Mouse (Mus musculus): ENCODE results near the gene Hoxc6.

Hoxc6 gene

DNA sequence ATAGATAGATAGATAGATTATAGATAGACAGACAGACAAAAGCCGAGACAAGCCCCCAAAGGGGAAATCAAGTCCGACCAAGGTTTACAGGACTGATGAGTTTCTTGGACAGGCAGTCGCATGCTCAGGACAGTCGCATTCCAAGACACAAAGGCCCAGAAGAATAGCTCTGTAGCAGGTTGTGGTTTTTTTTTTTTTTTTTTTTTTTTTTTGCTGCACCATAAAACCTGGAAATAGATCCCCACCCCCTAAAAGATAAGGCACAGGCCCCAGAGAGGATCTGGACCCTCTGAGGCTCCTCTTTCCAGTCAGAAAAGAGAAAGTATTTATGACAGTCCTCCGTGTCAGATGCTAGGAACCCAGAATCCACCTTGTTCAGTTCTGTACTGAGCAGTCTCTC lies 10.0 kb upstream of the Hoxc6 start:
- DNase-seq (ENCODE audit: low read depth, low spot score) = no peak

GRCm38 (mm10) chr15:102990461-102991397 lies 7.3 kb upstream of the Hoxc6 start, which contains the start of gene Hoxc8:
Hoxc8 (plus strand) TSS chr15:102990607.
- DNase-seq (ENCODE audit: low read depth, low spot score) = no peak

DNA sequence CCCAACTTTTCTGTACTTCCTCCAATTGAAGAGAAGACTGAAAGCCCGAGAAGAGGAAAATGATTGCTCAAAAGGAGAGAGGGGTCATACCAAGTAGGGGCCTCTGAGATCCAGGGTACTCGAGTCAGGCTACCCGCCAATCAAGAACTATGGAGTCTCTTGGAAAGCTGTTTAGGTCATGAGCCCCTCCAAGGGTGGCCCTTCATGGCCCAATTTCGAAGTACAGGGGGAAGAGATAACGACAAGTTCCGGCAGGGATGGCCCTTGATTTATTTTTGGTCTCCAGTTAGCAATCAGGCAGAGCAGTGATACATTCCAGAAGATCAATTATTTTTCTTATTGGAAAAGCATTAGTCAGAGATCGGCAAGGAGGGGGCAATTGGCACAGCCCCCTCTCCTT lies 6.3 kb upstream of the Hoxc6 start:
- DNase-seq (ENCODE audit: low read depth, low spot score) = no peak

GRCm38 (mm10) chr15:102992206-102992605 lies 5.9 kb upstream of the Hoxc6 start:
- no peak for DNase-seq (ENCODE audit: low read depth, low spot score)

DNA sequence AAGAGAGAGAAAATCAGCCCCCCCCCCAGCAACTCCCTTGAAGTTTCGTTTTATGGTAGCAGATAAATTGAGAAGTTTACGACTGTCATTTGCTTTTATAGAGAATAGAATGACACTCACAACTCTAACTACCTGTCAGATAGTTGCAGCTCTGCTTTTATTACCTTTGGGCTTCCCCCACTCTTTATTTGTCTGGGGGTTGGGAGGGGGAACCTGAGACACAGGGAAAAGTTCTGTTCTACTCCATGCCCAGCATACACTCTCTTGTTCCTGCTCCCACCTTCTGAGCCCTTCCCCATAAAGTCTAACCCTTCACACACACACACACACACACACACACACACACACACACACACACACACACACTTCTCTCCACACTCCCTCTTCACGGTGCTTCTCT lies 5.2 kb upstream of the Hoxc6 start:
- DNase-seq (ENCODE audit: low read depth, low spot score) = no peak

GRCm38 (mm10) chr15:102996548-102996947 lies 1.5 kb upstream of the Hoxc6 start:
- no peak for DNase-seq (ENCODE audit: low read depth, low spot score)

DNA sequence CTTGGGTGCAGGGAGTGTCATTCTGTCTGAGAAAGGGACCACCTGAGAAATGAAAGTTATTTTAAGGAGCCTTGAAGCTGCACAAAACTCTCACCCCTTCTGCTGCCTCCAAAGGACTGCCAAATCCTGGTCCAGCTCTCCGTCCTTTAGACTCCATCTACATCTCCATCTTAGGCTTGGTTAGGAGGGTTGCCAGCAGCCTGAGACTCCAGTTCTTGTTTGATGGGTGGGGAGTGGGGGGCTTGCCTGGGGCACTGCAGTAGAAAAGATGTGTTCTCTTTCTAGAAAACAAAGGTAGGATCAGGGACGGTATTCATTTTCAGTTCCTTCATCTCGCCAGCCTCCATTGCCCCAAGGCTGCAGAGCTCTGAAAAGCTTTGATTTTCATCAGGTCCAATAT lies 626 bp upstream of the Hoxc6 start:
- DNase-seq (ENCODE audit: low read depth, low spot score) = no peak

DNA sequence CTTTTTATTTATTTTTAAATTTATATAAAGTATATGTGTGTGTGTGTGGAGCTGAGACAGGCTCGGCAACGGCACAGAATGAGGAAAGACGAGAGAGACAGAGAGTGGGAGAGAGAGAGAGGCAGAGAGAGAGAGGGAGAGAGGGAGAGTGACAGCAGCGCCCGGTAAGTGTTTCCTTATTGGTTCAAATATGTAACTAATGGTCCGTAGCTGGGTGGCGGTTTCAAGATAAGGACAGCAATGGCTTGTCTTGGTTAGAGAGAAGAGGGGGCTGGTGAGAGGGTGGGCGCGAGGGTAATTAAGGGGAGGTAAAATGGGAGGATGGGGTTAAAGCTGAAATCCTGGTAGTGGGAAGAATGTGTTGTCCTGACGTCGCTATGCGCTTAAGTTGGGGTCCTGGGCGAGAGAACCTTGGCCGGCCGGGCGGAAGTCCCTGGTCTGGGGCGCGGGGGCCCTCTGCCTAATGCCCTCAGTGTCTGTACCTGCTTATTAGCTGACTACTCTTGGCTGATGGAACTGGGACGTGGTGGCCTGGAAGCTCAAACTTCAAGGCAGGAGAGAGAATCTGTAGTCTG lies 638 bp downstream of the Hoxc6 start:
- DNase-seq (ENCODE audit: low read depth, low spot score) = no peak

DNA sequence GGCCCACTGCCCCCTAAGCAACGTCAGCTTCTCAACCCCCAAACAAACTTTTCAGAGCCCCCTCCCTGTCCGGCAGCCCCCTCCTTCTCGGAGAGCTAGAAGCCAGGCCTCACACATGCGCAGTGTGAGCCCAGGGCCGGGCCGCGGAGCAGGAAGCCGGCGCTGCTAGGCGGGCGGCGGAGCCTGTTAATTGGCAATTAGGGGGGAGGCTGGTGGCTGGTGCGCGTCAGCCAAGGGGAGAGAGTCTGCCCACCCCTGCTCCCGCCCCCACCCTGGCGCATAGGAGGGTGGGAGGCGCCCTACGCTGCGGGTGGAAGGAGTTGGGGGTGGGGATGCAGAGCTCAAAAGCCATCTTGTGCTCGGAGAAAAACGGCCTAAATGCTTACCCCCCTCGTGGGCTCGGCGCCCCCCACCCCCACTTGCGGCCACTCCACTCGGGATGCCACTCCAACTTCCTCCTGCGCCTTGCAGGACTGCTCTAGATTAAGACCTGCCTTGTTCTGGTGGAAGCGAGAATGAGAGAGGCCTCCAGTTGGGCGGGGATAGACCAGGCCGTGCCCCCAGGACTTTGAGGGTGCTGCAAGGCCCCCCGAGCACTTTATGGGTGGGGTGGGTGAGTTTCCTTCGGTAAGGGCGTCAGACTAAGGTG lies 1.2 kb downstream of the Hoxc6 start:
- no peak for DNase-seq (ENCODE audit: low read depth, low spot score)

DNA sequence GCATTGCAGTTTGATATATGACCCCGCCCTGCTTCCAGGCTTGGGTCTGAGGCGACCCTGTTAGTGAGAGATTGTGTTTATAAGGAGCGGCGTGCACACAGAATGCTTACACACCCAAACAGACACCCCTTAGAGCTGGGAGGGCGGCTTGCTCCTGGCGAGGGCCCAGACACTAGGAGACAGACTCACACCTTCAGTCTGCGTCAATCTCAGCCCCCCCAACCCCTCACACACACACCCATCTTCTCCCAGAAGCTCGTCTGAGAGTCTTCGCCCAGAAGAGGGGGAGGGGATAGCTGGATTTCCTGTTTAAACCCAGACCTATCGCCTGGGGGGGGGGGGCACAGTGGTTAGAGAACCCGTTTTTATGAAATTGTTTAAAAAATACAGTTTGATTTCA lies 1.9 kb downstream of the Hoxc6 start:
- no peak for DNase-seq (ENCODE audit: low read depth, low spot score)

GRCm38 (mm10) chr15:103000501-103000901 lies 2.4 kb downstream of the Hoxc6 start:
- no peak for DNase-seq (ENCODE audit: low read depth, low spot score)

DNA sequence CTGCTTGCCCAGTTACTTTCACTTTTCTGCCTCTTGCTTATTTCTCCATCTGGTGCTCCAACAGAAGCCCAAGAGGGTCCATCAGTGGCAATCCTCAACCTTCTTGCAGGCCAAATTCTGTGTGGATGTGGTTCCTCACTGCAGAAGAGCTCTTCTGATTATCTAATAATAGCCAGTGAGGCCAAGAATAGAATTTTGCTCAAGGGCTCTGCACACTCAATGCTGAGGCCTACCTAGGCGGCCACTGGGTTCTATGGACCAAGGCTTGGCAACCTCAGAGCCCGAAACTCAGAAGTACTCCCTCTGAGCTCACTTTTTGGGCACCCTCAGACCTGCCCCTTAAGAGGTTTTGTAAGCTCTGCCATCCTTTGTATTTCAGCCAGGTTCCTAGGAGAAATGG lies 3.3 kb downstream of the Hoxc6 start:
- DNase-seq (ENCODE audit: low read depth, low spot score) = no peak

- DNase-seq (ENCODE audit: low read depth, low spot score) = no peak
Observed at GRCm38 (mm10) chr15:103002156-103002555, 4.1 kb downstream of the Hoxc6 start.

GRCm38 (mm10) chr15:103002821-103003448 lies 4.9 kb downstream of the Hoxc6 start:
- no peak for DNase-seq (ENCODE audit: low read depth, low spot score)

- no peak for DNase-seq (ENCODE audit: low read depth, low spot score)
Observed at GRCm38 (mm10) chr15:103005308-103005707, 7.3 kb downstream of the Hoxc6 start.

GRCm38 (mm10) chr15:103005797-103006196 lies 7.7 kb downstream of the Hoxc6 start:
- no peak for DNase-seq (ENCODE audit: low read depth, low spot score)

- DNase-seq (ENCODE audit: low read depth, low spot score) = no peak
Observed at GRCm38 (mm10) chr15:103006326-103006725, 8.3 kb downstream of the Hoxc6 start.

GRCm38 (mm10) chr15:103009265-103010111 lies 11.4 kb downstream of the Hoxc6 start:
- no peak for DNase-seq (ENCODE audit: low read depth, low spot score)

DNA sequence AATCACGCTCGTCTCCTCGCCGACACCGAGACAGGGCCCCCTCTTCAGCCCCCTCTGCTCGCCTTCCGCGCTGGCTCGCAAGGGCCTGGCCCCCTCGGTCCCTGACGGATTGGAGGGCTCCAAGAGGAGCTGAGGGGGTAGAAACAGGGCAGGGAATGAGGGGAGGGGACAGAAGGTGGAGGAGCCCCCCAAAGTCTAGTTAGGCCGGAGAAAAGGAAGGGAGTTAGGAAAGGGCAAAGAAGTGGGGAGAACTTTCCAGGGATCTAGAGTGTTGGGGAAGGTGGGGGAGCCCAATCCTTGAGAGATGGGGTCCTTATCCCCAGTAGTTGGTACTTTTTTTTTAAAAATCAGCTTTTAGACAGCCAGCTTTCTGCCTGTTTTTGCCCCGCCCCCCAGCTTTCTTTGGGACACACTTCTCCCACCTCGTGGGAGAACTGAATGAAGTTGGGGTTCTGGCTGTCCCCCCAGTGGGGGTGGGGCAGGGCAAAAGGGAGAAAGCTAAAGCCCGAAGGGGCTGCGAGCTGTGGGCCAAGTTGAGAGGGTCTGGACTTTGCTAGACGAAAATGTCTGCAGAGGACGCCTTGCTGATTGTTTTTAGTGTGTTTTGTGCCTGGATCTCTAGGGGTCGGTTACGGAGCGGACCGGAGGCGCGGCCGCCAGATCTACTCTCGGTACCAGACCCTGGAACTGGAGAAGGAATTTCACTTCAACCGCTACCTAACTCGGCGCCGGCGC lies 12.2 kb downstream of the Hoxc6 start:
- no peak for DNase-seq (ENCODE audit: low read depth, low spot score)

DNA sequence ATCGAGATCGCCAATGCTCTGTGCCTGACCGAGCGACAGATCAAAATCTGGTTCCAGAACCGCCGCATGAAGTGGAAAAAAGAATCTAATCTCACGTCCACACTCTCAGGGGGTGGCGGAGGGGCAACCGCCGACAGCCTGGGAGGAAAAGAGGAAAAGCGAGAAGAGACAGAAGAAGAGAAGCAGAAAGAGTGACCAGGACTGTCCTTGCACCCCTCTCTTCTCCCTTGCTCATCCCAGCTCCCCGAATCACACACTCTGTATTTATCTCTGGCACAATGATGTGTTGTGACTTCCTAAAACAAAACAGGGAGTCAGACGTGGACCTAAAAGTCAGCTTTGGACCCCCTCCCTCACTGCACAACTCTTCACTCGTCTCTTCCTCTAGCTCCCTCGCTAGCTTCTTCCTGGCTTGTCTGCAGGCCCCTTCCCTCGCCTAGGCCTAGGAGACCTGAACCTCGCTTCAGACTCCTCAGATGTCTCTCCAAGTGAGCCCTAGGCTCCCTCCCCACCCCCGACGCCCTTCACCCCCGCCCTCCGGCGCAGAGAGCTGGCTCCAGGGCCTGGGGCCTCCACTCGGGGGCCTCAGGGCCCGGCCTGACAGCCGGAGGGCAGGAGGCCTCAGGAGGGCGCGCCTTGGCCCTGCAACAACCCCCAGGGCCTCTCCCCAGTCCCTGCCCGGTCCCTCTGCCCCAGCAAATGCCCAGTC lies 12.9 kb downstream of the Hoxc6 start:
- no peak for DNase-seq (ENCODE audit: low read depth, low spot score)

Measured in retina, adult 2 months (tissue).